Mouse (Mus musculus): ENCODE results near the gene Tm4sf1. TPM values are rescaled to one million over a fixed set of nuclear protein-coding genes. Genes with fewer than 3 reads are reported as not detected.
A peak's percentile ranks its signal among the peaks of the same experiment; 100 is the strongest.

Tm4sf1 gene
- total and polyA plus RNA-seq, 2 experiments from 2014 or later, result 23.0 to 27.8 TPM

DNA sequence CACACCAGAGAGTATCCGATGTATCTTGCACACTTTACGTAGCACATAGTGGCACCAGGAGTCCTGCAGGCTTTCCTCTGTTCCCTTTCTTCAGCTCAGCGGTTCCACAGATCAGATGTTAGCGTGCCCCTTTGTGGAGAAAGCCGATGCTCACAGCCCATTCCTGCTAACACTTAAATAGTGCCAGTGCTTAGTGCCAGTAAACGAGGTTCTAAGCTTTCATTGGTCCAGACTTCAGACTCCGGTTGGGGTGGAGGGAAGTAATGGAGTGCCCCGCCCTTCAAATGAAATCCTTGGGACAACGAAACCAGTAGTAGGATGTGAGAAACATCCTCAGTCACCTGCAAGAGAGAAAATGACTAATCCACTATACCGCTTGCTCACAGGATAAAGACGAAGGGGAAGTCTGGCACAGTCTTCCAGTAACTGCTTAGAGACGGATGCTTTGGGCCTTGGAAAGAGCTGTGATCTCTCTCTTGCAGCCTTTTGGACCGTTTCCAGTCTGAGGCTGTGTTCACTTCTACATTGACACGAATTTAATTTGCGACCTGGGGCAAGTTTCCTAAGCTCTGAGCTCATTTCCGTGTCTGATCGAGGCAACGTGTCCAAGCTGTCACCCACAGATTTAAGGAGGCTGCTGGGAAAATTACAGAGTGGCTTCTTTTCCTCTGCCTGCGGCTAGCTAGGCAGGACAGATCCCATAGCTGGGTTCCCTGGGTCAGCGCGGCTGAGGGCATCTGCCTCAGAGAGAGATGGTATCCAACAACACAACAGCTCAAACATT, 6.9 kb downstream of the Tm4sf1 start:
- peak overlapping the region; percentile 26; the same call in 1 of the 2 replicates for H3K27ac ChIP-seq (ENCODE audit: low read depth, low read length)
- 0 out of 2 replicates have a peak, but pooled peaks have one; percentile 12 for TF ChIP-seq CTCF (IDR thresholded peaks at IDR 0.05)
- ATAC-seq (ENCODE audit: low FRiP score), result no peak
- no peaks in the 10 kb centered on the region for H3K36me3 ChIP-seq (ENCODE audit: insufficient read depth, low read length)
- no peaks in the 10 kb centered on the region for H3K27me3 ChIP-seq (ENCODE audit: insufficient read depth, low read length)
- 62% methylated on average over 21 of the region's 21 CpGs for whole genome bisulfite sequencing
- H3K4me3 ChIP-seq (ENCODE audit: low read depth, low read length), result no peak overlapping the region
- no peak overlapping the region; the same call in 1 of the 2 replicates for H3K4me2 ChIP-seq (ENCODE audit: low read depth, low read length, poor library complexity, severe bottlenecking)
- DNase-seq (ENCODE audit: low spot score), result peak; percentile 64
- no peak overlapping the region for H3K9ac ChIP-seq (replicated peaks; ENCODE audit: low read length, poor library complexity, severe bottlenecking)
- no peaks in the 10 kb centered on the region for H3K4me1 ChIP-seq (ENCODE audit: insufficient read depth, low read length)
- H3K9me3 ChIP-seq (ENCODE audit: low read length), result no peaks in the 10 kb centered on the region

DNA sequence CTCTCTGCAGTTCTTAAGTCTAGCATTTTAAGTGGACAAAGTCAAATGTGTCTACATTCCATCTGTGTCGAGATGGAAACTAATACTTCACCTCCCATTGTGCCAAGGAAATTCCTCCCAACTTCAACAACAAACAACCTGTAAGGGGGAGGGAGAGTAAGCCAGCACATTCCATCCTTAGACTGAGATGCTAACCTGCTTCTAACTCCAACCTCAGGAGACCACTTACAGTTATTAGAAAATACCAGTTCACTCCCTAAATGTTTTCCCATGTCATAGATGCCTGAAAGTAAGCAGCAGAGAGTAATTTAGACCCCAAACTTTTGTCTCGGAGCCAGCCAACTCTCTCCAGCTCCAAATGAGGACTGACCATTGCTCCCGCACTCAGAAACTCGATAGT, 7.9 kb downstream of the Tm4sf1 start:
- H3K27ac ChIP-seq (ENCODE audit: low read depth, low read length), result no peak overlapping the region
- no peaks in the 10 kb centered on the region for H3K27me3 ChIP-seq (ENCODE audit: insufficient read depth, low read length)
- H3K36me3 ChIP-seq (ENCODE audit: insufficient read depth, low read length), result no peaks in the 10 kb centered on the region
- no peaks in the 10 kb centered on the region for H3K4me1 ChIP-seq (ENCODE audit: insufficient read depth, low read length)
- WGBS, result 65% methylated on average over 4 of the region's 4 CpGs
- H3K9me3 ChIP-seq (ENCODE audit: low read length), result no peaks in the 10 kb centered on the region
- H3K4me3 ChIP-seq (ENCODE audit: low read depth, low read length), result no peak overlapping the region
- TF ChIP-seq CTCF (IDR thresholded peaks at IDR 0.05), result no peak
- ATAC-seq (ENCODE audit: low FRiP score), result no peak
- DNase-seq (ENCODE audit: low spot score), result no peak
- no peak overlapping the region for H3K4me2 ChIP-seq (ENCODE audit: low read depth, low read length, poor library complexity, severe bottlenecking)
- no peak overlapping the region for H3K9ac ChIP-seq (replicated peaks; ENCODE audit: low read length, poor library complexity, severe bottlenecking)

DNA sequence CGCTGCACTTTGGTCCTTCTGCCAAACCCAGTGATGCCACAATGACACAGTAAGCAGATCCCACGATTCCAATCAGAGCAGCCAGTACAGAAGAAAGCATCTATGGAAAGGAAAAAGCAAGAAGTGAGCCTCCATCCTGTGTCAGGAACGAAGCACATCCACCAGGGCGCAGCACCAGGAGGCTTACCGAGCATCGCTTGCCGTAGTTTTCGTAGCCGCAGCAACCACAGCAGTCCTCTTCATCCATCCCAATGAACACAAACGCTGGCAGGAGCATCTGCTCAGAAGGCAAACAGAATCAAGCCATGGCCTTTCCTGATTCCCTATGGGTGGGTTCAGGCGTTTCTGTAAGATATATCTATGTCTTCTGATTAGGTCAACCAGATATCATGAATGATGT, 9.0 kb downstream of the Tm4sf1 start:
- H3K27me3 ChIP-seq (ENCODE audit: insufficient read depth, low read length), result no peaks in the 10 kb centered on the region
- no peak overlapping the region for H3K4me3 ChIP-seq (ENCODE audit: low read depth, low read length)
- H3K4me2 ChIP-seq (ENCODE audit: low read depth, low read length, poor library complexity, severe bottlenecking), result no peak overlapping the region
- whole genome bisulfite sequencing, result 72% methylated on average over 11 of the region's 11 CpGs
- H3K4me1 ChIP-seq (ENCODE audit: insufficient read depth, low read length), result no peaks in the 10 kb centered on the region
- no peak for ATAC-seq (ENCODE audit: low FRiP score)
- DNase-seq (ENCODE audit: low spot score), result peak; percentile 24
- H3K27ac ChIP-seq (ENCODE audit: low read depth, low read length), result no peak overlapping the region
- TF ChIP-seq CTCF (IDR thresholded peaks at IDR 0.05), result peak; percentile 49
- H3K36me3 ChIP-seq (ENCODE audit: insufficient read depth, low read length), result no peaks in the 10 kb centered on the region
- H3K9ac ChIP-seq (replicated peaks; ENCODE audit: low read length, poor library complexity, severe bottlenecking), result no peak overlapping the region
- H3K9me3 ChIP-seq (ENCODE audit: low read length), result no peaks in the 10 kb centered on the region

DNA sequence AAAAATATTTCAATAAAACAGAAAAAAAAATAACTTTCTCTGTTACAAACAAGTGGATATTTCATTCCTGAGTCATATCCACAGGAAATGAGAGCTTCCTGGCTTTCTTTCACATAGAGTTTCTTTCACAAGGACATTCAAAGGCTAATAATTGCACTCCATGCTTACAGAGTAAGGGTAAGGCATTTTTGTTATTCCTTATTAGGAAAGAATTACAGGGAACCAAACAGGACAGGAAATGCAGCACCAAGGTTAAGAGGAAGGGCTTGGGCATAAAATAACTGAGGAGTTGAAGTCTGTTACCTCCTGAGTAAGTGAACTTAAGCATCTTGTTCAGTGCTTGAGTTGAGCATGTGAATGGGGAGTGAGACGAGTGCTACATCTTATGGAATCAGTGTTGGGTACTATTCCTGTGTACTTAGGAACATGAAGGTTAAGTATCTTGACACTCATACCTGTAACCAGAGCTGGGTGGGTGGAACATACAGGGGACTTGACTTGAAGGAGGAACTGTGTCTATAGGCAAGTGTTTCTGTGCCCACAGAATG, 12.8 kb downstream of the Tm4sf1 start:
- H3K9ac ChIP-seq (replicated peaks; ENCODE audit: low read length, poor library complexity, severe bottlenecking), result no peak overlapping the region
- H3K9me3 ChIP-seq (ENCODE audit: low read length), result no peaks in the 10 kb centered on the region
- no peaks in the 10 kb centered on the region for H3K36me3 ChIP-seq (ENCODE audit: insufficient read depth, low read length)
- ATAC-seq (ENCODE audit: low FRiP score) (no peak), DNase-seq (ENCODE audit: low spot score) (no peak)
- WGBS, result 90% methylated on average over 1 of the region's 1 CpGs
- no peaks in the 10 kb centered on the region for H3K4me1 ChIP-seq (ENCODE audit: insufficient read depth, low read length)
- no peak for TF ChIP-seq CTCF (IDR thresholded peaks at IDR 0.05)
- no peak overlapping the region for H3K27ac ChIP-seq (ENCODE audit: low read depth, low read length)
- H3K4me2 ChIP-seq (ENCODE audit: low read depth, low read length, poor library complexity, severe bottlenecking), result no peak overlapping the region
- H3K4me3 ChIP-seq (ENCODE audit: low read depth, low read length), result no peak overlapping the region
- H3K27me3 ChIP-seq (ENCODE audit: insufficient read depth, low read length), result no peaks in the 10 kb centered on the region

DNA sequence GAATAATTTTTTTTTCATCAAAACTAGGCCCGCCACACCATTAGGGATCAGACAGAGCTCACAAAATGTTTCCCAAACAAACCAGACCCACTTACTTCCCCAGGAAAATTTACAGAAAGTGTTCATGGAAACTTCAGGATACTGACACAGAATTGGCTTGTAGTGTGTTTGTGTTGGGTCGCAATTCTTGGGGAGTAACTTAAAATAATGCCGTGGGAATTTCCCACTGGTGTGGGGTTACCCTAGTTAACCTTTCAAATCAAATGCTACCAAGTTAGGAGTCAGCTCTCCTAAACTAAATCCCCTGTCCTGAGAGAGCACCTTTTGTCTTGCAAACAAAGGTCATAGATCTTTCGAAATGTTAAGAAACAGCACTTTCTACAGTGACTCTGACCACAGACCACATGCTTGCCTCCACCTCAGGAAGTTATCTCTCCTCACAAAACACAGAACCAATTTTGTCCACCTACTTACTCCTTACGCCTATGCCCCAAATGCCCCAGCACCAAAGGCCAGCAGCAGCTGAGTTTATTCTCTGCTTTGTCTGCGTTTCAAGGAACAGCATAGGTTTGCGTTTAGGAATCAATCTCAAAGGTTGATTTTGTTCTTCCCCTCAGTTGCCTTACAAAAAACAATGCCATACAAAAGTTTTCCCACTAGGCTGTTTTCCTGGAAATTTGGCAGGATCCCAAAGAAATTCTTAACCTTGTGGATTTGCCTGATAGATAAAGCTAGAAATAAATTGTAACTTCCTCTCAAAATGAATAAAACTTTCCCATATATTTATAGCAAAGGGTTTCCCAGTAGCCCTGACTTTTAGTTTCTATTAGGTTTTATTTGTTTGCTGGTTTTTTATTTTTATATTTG, 13.7 kb downstream of the Tm4sf1 start:
- H3K27ac ChIP-seq (ENCODE audit: low read depth, low read length), result no peak overlapping the region
- DNase-seq (ENCODE audit: low spot score), result no peak
- no peak for TF ChIP-seq CTCF (IDR thresholded peaks at IDR 0.05)

More for the DNA sequence above, 13.7 kb downstream of the Tm4sf1 start:
- ATAC-seq (ENCODE audit: low FRiP score), result no peak
- no peaks in the 10 kb centered on the region for H3K36me3 ChIP-seq (ENCODE audit: insufficient read depth, low read length)
- no peaks in the 10 kb centered on the region for H3K9me3 ChIP-seq (ENCODE audit: low read length)
- no peak overlapping the region for H3K9ac ChIP-seq (replicated peaks; ENCODE audit: low read length, poor library complexity, severe bottlenecking)
- no peak overlapping the region for H3K4me3 ChIP-seq (ENCODE audit: low read depth, low read length)
- no peaks in the 10 kb centered on the region for H3K4me1 ChIP-seq (ENCODE audit: insufficient read depth, low read length)
- no peak overlapping the region for H3K4me2 ChIP-seq (ENCODE audit: low read depth, low read length, poor library complexity, severe bottlenecking)
- H3K27me3 ChIP-seq (ENCODE audit: insufficient read depth, low read length), result no peaks in the 10 kb centered on the region
- WGBS, result 44% methylated on average over 7 of the region's 7 CpGs

Measured in midbrain, postnatal 0 days (tissue).